Mouse (Mus musculus): ENCODE measurements at regions not wholly inside any gene's neighbourhood (a gene's known extent, or its start where the extent isn't known, plus 50 kb on each side); places are given as distances from the start of the nearest gene placed in this dataset.

GRCm38 (mm10) chr13:60470426-60471398 lies 131.0 kb upstream of the Dapk1 start:
- Histone ChIP-seq H3K27ac (ENCODE audit: low read depth, low read length) (no peak overlapping the region), H3K9me3 (ENCODE audit: low read length) (no peaks in the 10 kb centered on the region), H3K9ac (no peak overlapping the region), H3K27me3 (ENCODE audit: insufficient read depth, low read length) (no peaks in the 10 kb centered on the region), H3K36me3 (ENCODE audit: insufficient read depth) (no peaks in the 10 kb centered on the region), H3K4me3 (ENCODE audit: low read depth, low read length) (no peak overlapping the region), H3K4me1 (ENCODE audit: insufficient read depth) (no peaks in the 10 kb centered on the region), H3K4me2 (ENCODE audit: low read depth) (no peak overlapping the region)
- WGBS: 71% methylated on average over 17 of the region's 17 CpGs
- no peak for TF ChIP-seq CTCF (IDR thresholded peaks at IDR 0.05; ENCODE audit: low read depth)
- ATAC-seq: peak; percentile 30
- DNase-seq: no peak

GRCm38 (mm10) chr13:60471602-60472001 lies 130.1 kb upstream of the Dapk1 start:
- Histone ChIP-seq H3K27ac (ENCODE audit: low read depth, low read length) (no peak overlapping the region), H3K4me2 (ENCODE audit: low read depth) (no peak overlapping the region), H3K4me1 (ENCODE audit: insufficient read depth) (no peaks in the 10 kb centered on the region), H3K9ac (no peak overlapping the region), H3K27me3 (ENCODE audit: insufficient read depth, low read length) (no peaks in the 10 kb centered on the region), H3K4me3 (ENCODE audit: low read depth, low read length) (no peak overlapping the region), H3K9me3 (ENCODE audit: low read length) (no peaks in the 10 kb centered on the region), H3K36me3 (ENCODE audit: insufficient read depth) (no peaks in the 10 kb centered on the region)
- 67% methylated on average over 5 of the region's 5 CpGs for WGBS
- DNase-seq: no peak
- no peak for TF ChIP-seq CTCF (IDR thresholded peaks at IDR 0.05; ENCODE audit: low read depth)
- no peak for ATAC-seq

GRCm38 (mm10) chr13:60476366-60476765 lies 125.4 kb upstream of the Dapk1 start:
- H3K4me3 ChIP-seq (ENCODE audit: low read depth, low read length): no peak overlapping the region
- H3K4me1 ChIP-seq (ENCODE audit: insufficient read depth): peaks cover 9% of the 10 kb centered on the region
- no peak overlapping the region for H3K4me2 ChIP-seq (ENCODE audit: low read depth)
- no peaks in the 10 kb centered on the region for H3K27me3 ChIP-seq (ENCODE audit: insufficient read depth, low read length)
- whole genome bisulfite sequencing: 87% methylated on average over 2 of the region's 2 CpGs
- no peak overlapping the region for H3K9ac ChIP-seq
- ATAC-seq (no peak), DNase-seq (no peak)
- H3K9me3 ChIP-seq (ENCODE audit: low read length): no peaks in the 10 kb centered on the region
- no peaks in the 10 kb centered on the region for H3K36me3 ChIP-seq (ENCODE audit: insufficient read depth)
- no peak overlapping the region for H3K27ac ChIP-seq (ENCODE audit: low read depth, low read length)
- no peak for TF ChIP-seq CTCF (IDR thresholded peaks at IDR 0.05; ENCODE audit: low read depth)

GRCm38 (mm10) chr13:60478301-60478700 lies 123.4 kb upstream of the Dapk1 start:
- no peak for ATAC-seq
- H3K4me2 ChIP-seq (ENCODE audit: low read depth): no peak overlapping the region
- no peak for DNase-seq

GRCm38 (mm10) chr13:60479043-60479861 lies 122.5 kb upstream of the Dapk1 start:
- Histone ChIP-seq H3K36me3 (ENCODE audit: insufficient read depth) (no peaks in the 10 kb centered on the region), H3K9me3 (ENCODE audit: low read length) (no peaks in the 10 kb centered on the region), H3K27ac (ENCODE audit: low read depth, low read length) (no peak overlapping the region; the same call in 1 of the 2 replicates), H3K9ac (peak overlapping the region; percentile 34), H3K4me3 (ENCODE audit: low read depth, low read length) (peak overlapping the region; percentile 31), H3K4me2 (ENCODE audit: low read depth) (peak overlapping the region; percentile 64), H3K4me1 (ENCODE audit: insufficient read depth) (peaks cover 9% of the 10 kb centered on the region), H3K27me3 (ENCODE audit: insufficient read depth, low read length) (no peaks in the 10 kb centered on the region)
- WGBS: 1% methylated on average over 18 of the region's 18 CpGs
- ATAC-seq (peak; percentile 57), DNase-seq (peak; percentile 81)
- peak; percentile 70 for TF ChIP-seq CTCF (IDR thresholded peaks at IDR 0.05; ENCODE audit: low read depth)

More at GRCm38 (mm10) chr13:60478301-60478700, 123.4 kb upstream of the Dapk1 start:
- Histone ChIP-seq H3K9ac (no peak overlapping the region), H3K4me3 (ENCODE audit: low read depth, low read length) (no peak overlapping the region), H3K9me3 (ENCODE audit: low read length) (no peaks in the 10 kb centered on the region), H3K27ac (ENCODE audit: low read depth, low read length) (no peak overlapping the region), H3K4me1 (ENCODE audit: insufficient read depth) (peaks cover 9% of the 10 kb centered on the region), H3K27me3 (ENCODE audit: insufficient read depth, low read length) (no peaks in the 10 kb centered on the region), H3K36me3 (ENCODE audit: insufficient read depth) (no peaks in the 10 kb centered on the region)
- TF ChIP-seq CTCF (IDR thresholded peaks at IDR 0.05; ENCODE audit: low read depth): no peak
- WGBS: 77% methylated on average over 6 of the region's 6 CpGs

- TF ChIP-seq CTCF (IDR thresholded peaks at IDR 0.05; ENCODE audit: low read depth): no peak
- no peaks in the 10 kb centered on the region for H3K9me3 ChIP-seq (ENCODE audit: low read length)
- H3K4me2 ChIP-seq (ENCODE audit: low read depth): peak overlapping the region; percentile 64
- H3K9ac ChIP-seq: no peak overlapping the region
- H3K36me3 ChIP-seq (ENCODE audit: insufficient read depth): no peaks in the 10 kb centered on the region
- no peak overlapping the region for H3K27ac ChIP-seq (ENCODE audit: low read depth, low read length)
- H3K4me3 ChIP-seq (ENCODE audit: low read depth, low read length): no peak overlapping the region; the same call in 1 of the 2 replicates
- no peak for DNase-seq
- no peak for ATAC-seq
- H3K4me1 ChIP-seq (ENCODE audit: insufficient read depth): peaks cover 9% of the 10 kb centered on the region
- WGBS: 7% methylated on average over 13 of the region's 13 CpGs
- H3K27me3 ChIP-seq (ENCODE audit: insufficient read depth, low read length): no peaks in the 10 kb centered on the region
These were observed 121.7 kb upstream of the Dapk1 start for GRCm38 (mm10) chr13:60479862-60480730.

All from forebrain, postnatal 0 days (tissue).